Mouse (Mus musculus) lung, embryonic 15.5 days (tissue): Measurements from ENCODE around the gene Snx32. TPM values are rescaled to one million over a fixed set of nuclear protein-coding genes. Genes with fewer than 3 reads are reported as not detected.
"Not testable (repeated sequence)": the region's sequence is repeated elsewhere in the genome, so short reads cannot be mapped to it uniquely, and the experiment has no call there.

Experiments
- ATAC-seq: fragments of 200-750 bp; cut with Nextera tagmentation; 2 replicates; pipeline ENCODE4 v1.8.0; 2017; ENCODE audit warnings: moderate number of reproducible peaks, borderline replicate concordance; ENCODE audit not compliant: low FRiP score, low TSS enrichment; ENCODE audit errors: extremely low read depth
- H3K27ac ChIP-seq: fragments of 300-500 bp; sonication (generic); 2 replicates; pipeline ENCODE4 v1.5.1; 2015; ENCODE audit warnings: moderate library complexity, mild to moderate bottlenecking, inconsistent platforms
- H3K27me3 ChIP-seq: fragments of 300-500 bp; sonication (generic); 2 replicates; pipeline ENCODE4 v1.6.1; 2015; ENCODE audit warnings: inconsistent platforms
- H3K36me3 ChIP-seq: fragments of 300-500 bp; sonication (generic); 2 replicates; pipeline ENCODE4 v1.6.1; 2015; ENCODE audit warnings: inconsistent platforms
- H3K4me1 ChIP-seq: fragments of 300-500 bp; sonication (generic); 2 replicates; pipeline ENCODE4 v1.6.1; 2015; ENCODE audit warnings: inconsistent platforms
- H3K4me2 ChIP-seq: fragments of 300-500 bp; sonication (generic); 2 replicates; pipeline ENCODE4 v1.6.1; 2015; ENCODE audit warnings: inconsistent platforms, mild to moderate bottlenecking, moderate library complexity
- H3K4me3 ChIP-seq: fragments of 300-500 bp; sonication (generic); 2 replicates; pipeline ENCODE4 v1.5.1; 2015; ENCODE audit warnings: mild to moderate bottlenecking, inconsistent platforms
- H3K9ac ChIP-seq: fragments of 300-500 bp; sonication (generic); 2 replicates; pipeline ENCODE4 v1.6.1; 2015; ENCODE audit warnings: inconsistent platforms
- H3K9me3 ChIP-seq: fragments of 300-500 bp; sonication (generic); 2 replicates; pipeline ENCODE4 v1.6.1; 2016; ENCODE audit warnings: inconsistent platforms
- WGBS: fragments of 180-500 bp; shearing (Covaris S2); methylation state at CpG from one replicate; pipeline ENCODE4 v1.1.7; 2015; 5-methylcytosine and 5-hydroxymethylcytosine counted together
- polyA plus RNA-seq: library from polyadenylated mRNA; unstranded; fragments of >200 nt; fragmentation: Nextera tagmentation; extraction: Ambion mirVana; gene quantifications from 2 replicates; pipeline ENCODE4 v1.2.1, GENCODE M21; 2015

Snx32 gene
- polyA plus RNA-seq, 1 experiment from 2014 or later, result 7.4 TPM

- WGBS, result 45% methylated on average over 16 of the region's 17 CpGs
- H3K36me3 ChIP-seq, result no peaks in the 10 kb centered on the region
- H3K9ac ChIP-seq, result no peak within 1 kb of the TSS
- no peak within 1 kb of the TSS for H3K4me3 ChIP-seq
- no peak for ATAC-seq
- H3K4me2 ChIP-seq, result no peak within 1 kb of the TSS
- H3K9me3 ChIP-seq, result no peaks in the 10 kb centered on the region
- H3K4me1 ChIP-seq, result no peaks in the 10 kb centered on the region
- H3K27me3 ChIP-seq, result no peaks in the 10 kb centered on the region
- H3K27ac ChIP-seq, result no peak within 1 kb of the TSS
Measured at GRCm38 (mm10) chr19:5503687-5504086, 6.7 kb downstream of the Snx32 start, which contains the start of gene 1700020D05Rik. 1700020D05Rik (minus strand) TSS chr19:5503787.

DNA sequence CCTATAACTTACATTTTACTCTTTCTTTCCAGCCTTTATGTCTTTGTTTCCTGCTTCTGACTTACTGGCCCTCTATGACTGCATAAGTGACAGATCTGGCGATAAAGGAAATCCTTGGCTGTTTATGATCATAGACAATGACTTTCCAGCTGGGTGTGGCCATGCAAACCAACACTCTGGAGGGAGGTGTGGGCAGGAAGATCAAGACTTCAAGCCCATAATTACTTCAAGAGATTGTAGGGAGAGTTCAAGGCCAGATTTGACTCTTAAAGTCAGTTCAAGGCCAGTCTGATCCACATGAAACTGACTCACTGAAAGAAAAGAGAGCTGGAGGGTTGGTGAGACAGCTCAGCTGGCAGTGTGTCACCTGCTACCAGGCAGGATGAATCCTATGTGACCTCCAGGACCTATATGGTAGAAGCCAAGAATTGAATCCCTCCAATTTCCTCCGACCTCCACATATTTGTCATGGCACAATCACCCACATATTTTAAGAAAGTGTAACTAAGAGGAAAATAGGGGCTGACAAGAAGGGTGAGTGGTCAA lies 9.9 kb downstream of the Snx32 start:
- Histone ChIP-seq H3K4me1 (no peaks in the 10 kb centered on the region), H3K27me3 (no peaks in the 10 kb centered on the region), H3K36me3 (peaks cover 20% of the 10 kb centered on the region), H3K9me3 (no peaks in the 10 kb centered on the region), H3K27ac (no peak overlapping the region), H3K9ac (no peak overlapping the region), H3K4me2 (no peak overlapping the region), H3K4me3 (no peak overlapping the region)
- ATAC-seq, result no peak
- 78% methylated on average over 2 of the region's 2 CpGs for WGBS

- H3K4me3 ChIP-seq, result no peak overlapping the region
- peaks cover 12% of the 10 kb centered on the region for H3K4me1 ChIP-seq
- no peak overlapping the region for H3K4me2 ChIP-seq
- H3K27ac ChIP-seq, result no peak overlapping the region
- H3K9me3 ChIP-seq, result no peaks in the 10 kb centered on the region
- WGBS, result 82% methylated on average over 16 of the region's 16 CpGs
- peaks cover 55% of the 10 kb centered on the region for H3K36me3 ChIP-seq
- H3K9ac ChIP-seq, result no peak overlapping the region
- ATAC-seq, result no peak
- no peaks in the 10 kb centered on the region for H3K27me3 ChIP-seq
Measured at GRCm38 (mm10) chr19:5496052-5496370, 14.3 kb downstream of the Snx32 start.

DNA sequence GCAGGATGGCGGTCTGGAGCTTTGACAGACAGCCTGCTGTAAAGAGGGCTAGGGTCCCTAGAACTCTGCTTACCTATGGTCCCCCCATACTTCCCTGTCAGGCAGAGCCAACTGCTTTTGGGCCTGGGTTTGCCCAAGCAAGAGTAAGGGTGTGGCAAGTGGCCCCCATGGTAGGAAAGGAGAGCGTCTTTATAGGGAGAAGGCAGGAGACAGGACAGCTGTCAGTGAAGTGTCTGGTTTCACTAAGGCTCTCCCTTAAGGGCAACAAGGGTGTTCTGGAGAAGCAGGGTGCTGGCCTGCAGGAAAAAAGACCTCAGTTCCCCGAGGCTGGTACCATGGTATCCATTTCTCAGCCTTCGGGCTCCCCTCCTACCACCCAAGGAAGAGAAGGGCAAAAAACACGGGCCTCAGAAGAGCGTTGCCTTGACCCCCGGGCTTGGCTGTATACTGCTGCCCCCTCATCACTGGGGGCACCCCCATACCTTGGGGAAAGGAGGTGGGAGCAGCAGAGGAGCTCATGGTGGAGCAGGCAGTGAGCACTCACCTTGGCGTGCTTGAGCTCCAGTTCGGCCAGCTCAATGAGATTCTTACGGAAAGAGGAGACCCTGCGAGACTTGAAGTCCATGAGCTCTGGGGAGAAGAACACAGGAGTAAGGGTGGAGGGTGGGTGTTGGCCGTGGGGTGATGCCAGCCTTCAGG lies 14.8 kb downstream of the Snx32 start:
- Histone ChIP-seq H3K9me3 (no peaks in the 10 kb centered on the region), H3K36me3 (peaks cover 55% of the 10 kb centered on the region), H3K9ac (no peak overlapping the region), H3K27me3 (no peaks in the 10 kb centered on the region), H3K4me2 (no peak overlapping the region), H3K4me1 (peaks cover 12% of the 10 kb centered on the region), H3K4me3 (no peak overlapping the region), H3K27ac (no peak overlapping the region)
- no peak for ATAC-seq
- WGBS, result 70% methylated on average over 12 of the region's 12 CpGs

DNA sequence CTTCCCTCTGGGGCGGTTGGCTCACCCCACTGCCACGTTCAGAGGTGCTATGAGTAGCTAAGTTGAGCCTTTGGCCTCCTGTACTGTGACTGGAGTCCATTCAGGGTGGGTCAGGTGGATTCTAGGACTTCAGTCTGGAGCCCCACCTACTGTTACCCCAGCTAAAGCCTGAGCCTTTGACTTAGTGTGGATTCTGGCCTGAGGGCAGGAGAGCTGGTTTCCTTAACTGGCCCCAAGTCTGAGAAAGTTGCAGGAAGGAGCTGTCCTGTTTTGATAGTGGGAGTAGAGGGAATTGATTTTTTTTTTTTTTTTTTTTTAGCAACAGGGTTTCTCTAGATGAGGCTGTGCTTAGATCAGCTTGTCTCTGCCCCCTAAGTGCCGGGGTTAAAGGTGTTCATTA lies 16.0 kb downstream of the Snx32 start:
- peaks cover 55% of the 10 kb centered on the region for H3K36me3 ChIP-seq
- peaks cover 19% of the 10 kb centered on the region for H3K4me1 ChIP-seq
- no peak overlapping the region for H3K4me2 ChIP-seq
- 81% methylated on average over 3 of the region's 3 CpGs for whole genome bisulfite sequencing
- no peak overlapping the region for H3K27ac ChIP-seq
- ATAC-seq, result no peak
- no peaks in the 10 kb centered on the region for H3K27me3 ChIP-seq
- no peak overlapping the region for H3K4me3 ChIP-seq
- H3K9me3 ChIP-seq, result no peaks in the 10 kb centered on the region
- H3K9ac ChIP-seq, result no peak overlapping the region

GRCm38 (mm10) chr19:5493301-5493721 lies 17.0 kb downstream of the Snx32 start:
- not testable (repeated sequence) for H3K4me2 ChIP-seq, H3K9ac ChIP-seq, H3K4me3 ChIP-seq, H3K9me3 ChIP-seq, H3K27ac ChIP-seq, H3K27me3 ChIP-seq, ATAC-seq
- H3K4me1 ChIP-seq, result peaks cover 26% of the 10 kb centered on the region
- WGBS, result 63% methylated on average over 9 of the region's 9 CpGs
- H3K36me3 ChIP-seq, result peaks cover 55% of the 10 kb centered on the region

DNA sequence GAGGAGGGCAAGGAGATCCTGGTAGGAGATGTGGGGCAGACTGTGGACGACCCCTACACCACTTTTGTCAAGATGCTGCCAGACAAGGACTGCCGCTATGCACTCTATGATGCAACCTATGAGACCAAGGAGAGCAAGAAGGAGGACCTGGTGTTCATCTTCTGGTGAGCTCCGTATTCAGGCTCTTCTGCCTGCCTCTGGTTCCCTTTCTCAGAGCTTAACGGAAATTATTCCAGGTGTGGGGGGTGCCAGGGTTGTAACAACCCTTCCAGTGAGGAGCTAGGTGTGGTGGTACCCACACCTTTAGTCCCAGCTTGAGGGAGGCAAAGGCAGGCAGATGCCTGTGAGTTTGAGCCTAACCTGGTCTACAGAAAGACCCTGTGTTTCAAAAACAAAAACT lies 17.7 kb downstream of the Snx32 start:
- Histone ChIP-seq H3K4me3 (no peak overlapping the region), H3K27me3 (no peaks in the 10 kb centered on the region), H3K9ac (no peak overlapping the region), H3K36me3 (peaks cover 55% of the 10 kb centered on the region), H3K9me3 (no peaks in the 10 kb centered on the region), H3K4me1 (peaks cover 27% of the 10 kb centered on the region), H3K27ac (no peak overlapping the region), H3K4me2 (0 out of 2 replicates have a peak overlapping the region, but pooled peaks have one; percentile 88)
- ATAC-seq, result no peak
- WGBS, result 77% methylated on average over 4 of the region's 4 CpGs

GRCm38 (mm10) chr19:5490898-5491708 lies 19.2 kb downstream of the Snx32 start:
- 1% methylated on average over 56 of the region's 59 CpGs for WGBS
- Histone ChIP-seq H3K9ac (peak overlapping the region; percentile 87), H3K27ac (peak overlapping the region; percentile 98), H3K27me3 (no peaks in the 10 kb centered on the region), H3K4me3 (peak overlapping the region; percentile 88), H3K9me3 (no peaks in the 10 kb centered on the region), H3K4me1 (peaks cover 42% of the 10 kb centered on the region), H3K4me2 (peak overlapping the region; percentile 88), H3K36me3 (peaks cover 42% of the 10 kb centered on the region)
- ATAC-seq, result peak; percentile 8; the same call in 1 of the 2 replicates

DNA sequence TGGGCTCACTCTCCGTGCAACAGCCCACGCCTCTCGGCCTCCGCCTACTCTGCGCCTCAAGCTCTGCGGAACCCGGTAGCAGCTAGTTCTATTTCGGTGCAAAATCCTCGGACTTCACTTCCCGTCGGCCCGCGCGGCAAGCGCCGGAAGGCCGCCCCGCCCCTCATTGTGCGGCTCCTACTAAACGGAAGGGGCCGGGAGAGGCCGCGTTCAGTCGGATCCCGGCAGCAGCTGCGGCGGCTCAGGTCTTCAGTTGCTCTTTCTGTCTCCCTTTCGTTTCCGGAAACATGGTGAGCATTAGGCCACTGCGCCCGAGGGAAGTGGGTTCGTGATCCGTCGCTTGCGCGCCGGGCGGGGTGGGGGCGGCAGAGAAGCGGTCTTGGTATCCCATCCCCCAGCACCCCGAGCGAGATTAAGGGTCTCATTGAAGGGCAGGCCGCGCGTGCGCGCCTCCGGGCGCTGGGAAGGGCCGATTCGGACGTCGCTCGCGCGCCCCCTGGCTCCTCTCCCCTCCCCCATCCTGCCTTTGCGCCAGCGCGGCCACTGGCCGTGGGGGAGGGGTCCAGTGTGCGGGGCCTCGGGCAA lies 19.9 kb downstream of the Snx32 start, which contains the start of gene Cfl1:
TSS of gene Cfl1 (plus strand) at position 143 of the 585 bp plus-strand sequence.
- Histone ChIP-seq H3K27ac (peak within 1 kb of the TSS; percentile 98), H3K9ac (peak within 1 kb of the TSS; percentile 87), H3K4me1 (peaks cover 49% of the 10 kb centered on the region), H3K9me3 (no peaks in the 10 kb centered on the region), H3K4me3 (peak within 1 kb of the TSS; percentile 88), H3K4me2 (peak within 1 kb of the TSS; percentile 88), H3K27me3 (no peaks in the 10 kb centered on the region), H3K36me3 (peaks cover 38% of the 10 kb centered on the region)
- under 1% methylated on average over 56 of the region's 62 CpGs for WGBS
- ATAC-seq, result peak; percentile 59

- H3K27me3 ChIP-seq, ATAC-seq, H3K9me3 ChIP-seq: not testable (repeated sequence)
- Histone ChIP-seq H3K4me1 (peaks cover 56% of the 10 kb centered on the region), H3K36me3 (peaks cover 31% of the 10 kb centered on the region), H3K4me2 (peak overlapping the region; percentile 88), H3K27ac (peak overlapping the region; percentile 98), H3K4me3 (peak overlapping the region; percentile 88), H3K9ac (0 out of 2 replicates have a peak overlapping the region, but pooled peaks have one; percentile 10)
- WGBS, result 35% methylated on average over 10 of the region's 10 CpGs
Measured at GRCm38 (mm10) chr19:5489721-5490120, 20.6 kb downstream of the Snx32 start.

- H3K9me3 ChIP-seq, result no peaks in the 10 kb centered on the region
- 0% methylated on average over 26 of the region's 26 CpGs for WGBS
Measured at GRCm38 (mm10) chr19:5488878-5489571, 21.3 kb downstream of the Snx32 start.

More at GRCm38 (mm10) chr19:5488878-5489571, 21.3 kb downstream of the Snx32 start:
- ATAC-seq, result peak; percentile 86
- Histone ChIP-seq H3K27me3 (no peaks in the 10 kb centered on the region), H3K27ac (peak overlapping the region; percentile 98), H3K36me3 (peaks cover 27% of the 10 kb centered on the region), H3K4me1 (peaks cover 57% of the 10 kb centered on the region), H3K4me3 (peak overlapping the region; percentile 59), H3K4me2 (peak overlapping the region; percentile 88), H3K9ac (peak overlapping the region; percentile 40)
